Mouse (Mus musculus): Measurements from ENCODE around the gene Dgkh.
"Not testable (repeated sequence)": the region's sequence is repeated elsewhere in the genome, so short reads cannot be mapped to it uniquely, and the experiment has no call there.

Gene Dgkh

DNA sequence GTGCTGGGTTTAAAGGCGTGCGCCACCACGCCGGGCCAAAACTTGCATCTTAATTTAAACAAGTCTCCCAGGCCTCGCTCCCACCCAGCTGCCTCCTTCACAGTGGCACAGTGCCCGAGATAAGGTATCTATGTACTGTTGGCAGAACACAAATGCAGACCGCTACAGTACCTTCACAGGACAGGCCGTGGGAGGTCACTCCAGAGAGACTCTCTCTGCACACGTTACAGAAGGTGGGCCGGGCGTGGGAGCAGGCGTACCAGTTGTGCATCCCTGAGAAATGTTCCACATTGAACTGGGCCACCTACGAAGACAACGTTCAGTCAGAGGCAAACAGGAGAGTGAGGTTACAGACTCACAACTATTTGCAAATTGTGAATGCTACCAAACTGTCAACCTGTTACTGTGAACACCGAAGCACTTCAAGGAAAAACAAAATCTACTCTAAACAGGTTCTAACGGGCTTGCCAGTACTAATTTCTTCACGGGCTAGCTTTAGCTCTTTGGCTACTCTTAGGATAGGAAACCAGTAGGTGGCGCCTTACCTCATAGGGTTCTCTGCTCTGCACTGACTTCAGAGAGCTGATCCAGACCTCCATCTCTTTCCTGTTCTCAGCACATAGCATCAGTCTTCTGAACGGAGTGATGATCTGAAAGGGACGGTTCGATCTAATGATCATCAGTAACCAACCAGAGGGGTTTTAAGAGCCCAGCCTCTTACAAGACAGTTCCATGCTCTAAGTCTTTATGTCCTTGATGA lies 104.9 kb downstream of the Dgkh start:
- peak; percentile 31 for DNase-seq (ENCODE audit: low spot score)

DNA sequence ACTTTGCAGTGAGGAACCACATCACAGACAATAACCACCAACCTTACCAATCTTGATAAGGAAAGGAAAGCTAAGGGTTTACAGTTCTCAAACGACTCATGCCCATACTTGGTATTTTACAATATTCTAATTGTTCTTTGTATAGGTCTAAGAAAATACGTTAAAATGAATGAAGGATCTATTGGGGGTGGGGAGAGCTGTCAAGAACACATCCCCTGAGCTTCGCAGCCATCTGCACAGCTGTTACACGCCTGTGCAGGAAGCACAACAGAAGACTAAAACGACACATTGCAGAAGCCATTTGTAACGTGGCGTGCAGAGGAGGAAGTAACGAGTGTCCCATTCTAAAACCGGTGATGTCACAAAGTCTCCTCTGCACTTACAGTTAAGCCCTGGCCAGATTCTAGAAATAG lies 113.7 kb downstream of the Dgkh start:
- no peak for DNase-seq (ENCODE audit: low spot score)

DNA sequence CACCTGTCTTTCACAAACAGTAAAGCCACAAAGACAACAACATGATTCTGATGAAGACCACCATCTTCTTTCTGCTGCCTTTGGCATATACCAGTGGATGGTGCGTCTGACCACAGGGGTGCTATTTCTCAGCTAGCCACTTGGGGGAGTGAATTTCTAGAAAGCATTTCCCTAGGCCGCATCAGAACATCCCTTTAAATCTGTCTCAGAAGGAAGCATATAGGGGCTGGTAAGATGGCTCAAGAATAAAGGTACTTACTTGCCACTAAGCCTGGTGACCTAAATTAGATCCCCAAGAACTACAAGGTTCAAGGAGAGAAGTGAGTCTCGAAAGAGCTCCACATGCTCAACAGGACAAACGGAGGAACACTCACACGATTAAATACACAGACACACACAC lies 119.0 kb downstream of the Dgkh start:
- no peak for DNase-seq (ENCODE audit: low spot score)

DNA sequence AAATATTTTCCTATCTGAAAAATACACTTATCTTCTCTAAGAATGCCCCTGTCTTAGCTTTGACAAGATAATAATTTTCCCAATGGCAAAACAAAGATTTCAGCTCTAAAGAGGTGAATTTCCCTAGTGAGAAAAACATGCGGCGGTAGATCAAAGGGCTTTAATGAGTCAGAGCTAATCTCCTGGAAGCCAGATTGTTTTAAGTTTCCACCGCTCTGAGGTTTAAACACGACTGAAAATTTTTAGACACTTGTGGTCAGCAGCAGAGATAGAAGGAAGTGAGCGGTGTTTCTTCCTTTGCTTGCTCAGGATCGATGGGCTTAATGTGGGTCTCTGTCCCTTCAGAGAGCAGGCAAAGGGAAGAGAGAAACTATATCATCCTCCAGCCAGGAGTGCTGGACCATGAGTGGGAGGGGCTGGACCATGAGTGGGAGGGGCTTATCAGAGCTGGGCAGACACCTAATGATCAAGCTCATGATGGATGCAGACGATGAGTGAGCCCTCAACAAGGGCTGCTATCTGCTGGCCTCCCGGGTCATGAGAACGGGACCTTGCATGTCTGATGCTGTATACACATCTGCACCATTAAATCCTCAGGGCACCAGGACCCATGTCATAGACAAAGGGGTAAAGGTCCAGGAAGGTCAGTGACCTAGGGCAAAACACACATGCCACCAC lies 120.3 kb downstream of the Dgkh start:
- no peak for DNase-seq (ENCODE audit: low spot score)

DNA sequence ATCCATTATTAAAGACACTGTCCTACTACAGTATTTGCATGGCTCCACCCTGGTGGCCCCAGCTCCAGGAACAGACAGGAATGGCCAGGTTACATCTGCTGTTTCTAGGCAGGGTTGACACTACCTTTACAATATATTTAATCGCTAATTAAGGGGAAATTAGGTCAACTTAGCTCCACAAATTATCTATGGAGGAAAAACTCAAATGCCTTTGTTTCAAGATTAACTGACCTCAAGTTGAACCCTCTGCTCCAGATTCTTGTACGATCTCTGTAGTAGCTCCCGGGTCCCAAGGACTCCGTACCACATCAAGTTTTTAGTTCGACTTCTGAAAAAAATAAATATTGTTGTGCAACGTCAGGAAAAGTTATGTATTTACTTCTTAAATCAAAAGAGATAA lies 137.7 kb downstream of the Dgkh start:
- DNase-seq (ENCODE audit: low spot score): no peak

DNA sequence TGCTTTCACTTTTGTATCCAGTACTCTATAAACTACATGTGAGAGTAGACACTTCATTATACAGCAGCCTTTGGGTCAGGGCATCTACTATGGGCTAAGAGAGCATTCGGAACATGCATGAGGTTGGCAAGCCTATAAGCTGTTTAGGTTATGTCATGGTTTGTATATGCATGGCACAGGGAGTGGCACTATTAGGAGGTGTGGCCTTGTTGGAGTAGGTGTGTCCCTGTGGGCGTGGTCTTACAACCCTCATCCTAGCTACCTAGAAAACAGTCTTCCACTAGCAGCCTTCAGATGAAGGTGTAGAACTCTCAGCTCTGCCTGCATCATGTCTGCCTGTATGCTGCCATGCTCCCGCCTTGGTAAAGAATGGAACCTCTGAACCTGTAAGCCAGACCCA lies 139.6 kb downstream of the Dgkh start:
- no peak for DNase-seq (ENCODE audit: low spot score)

DNA sequence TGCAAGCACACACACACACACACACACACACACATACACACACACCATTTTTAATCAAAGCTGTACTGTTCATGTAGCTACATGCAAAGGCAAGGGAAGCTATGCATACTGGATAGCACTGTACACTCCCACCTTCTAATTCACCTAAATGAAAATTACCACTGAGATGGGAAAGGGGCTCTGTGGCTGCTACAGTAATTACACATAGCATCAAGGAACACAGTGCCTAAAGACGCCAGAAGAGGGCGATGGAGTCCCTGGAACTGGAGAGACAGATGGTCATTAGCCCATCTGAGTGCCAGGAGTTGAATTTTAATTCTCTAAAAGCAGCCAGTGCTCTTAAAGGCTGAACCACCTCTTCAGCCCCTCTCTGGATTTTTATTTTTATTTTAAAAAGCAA lies 142.2 kb downstream of the Dgkh start:
- peak; percentile 63 for DNase-seq (ENCODE audit: low spot score)

DNA sequence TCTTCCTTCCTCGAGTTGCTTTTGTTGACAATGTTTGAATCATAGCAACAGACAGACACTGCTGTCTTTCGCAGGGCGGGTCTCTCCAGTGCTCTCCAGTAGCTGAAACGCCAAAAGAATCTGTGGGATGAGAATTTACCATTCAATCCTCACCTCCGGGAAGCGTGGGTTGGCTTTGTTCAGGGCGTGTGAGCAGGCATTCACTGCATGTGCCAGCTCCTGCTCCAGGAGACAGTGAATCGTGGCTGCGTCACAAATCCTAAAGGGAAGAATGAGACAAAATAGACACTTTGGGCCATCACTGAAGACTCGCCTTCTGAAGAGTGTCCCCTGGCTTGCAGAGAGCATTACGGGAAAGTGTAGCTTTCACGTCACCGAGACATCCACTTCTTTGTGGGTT lies 148.4 kb downstream of the Dgkh start:
- DNase-seq (ENCODE audit: low spot score): no peak

DNA sequence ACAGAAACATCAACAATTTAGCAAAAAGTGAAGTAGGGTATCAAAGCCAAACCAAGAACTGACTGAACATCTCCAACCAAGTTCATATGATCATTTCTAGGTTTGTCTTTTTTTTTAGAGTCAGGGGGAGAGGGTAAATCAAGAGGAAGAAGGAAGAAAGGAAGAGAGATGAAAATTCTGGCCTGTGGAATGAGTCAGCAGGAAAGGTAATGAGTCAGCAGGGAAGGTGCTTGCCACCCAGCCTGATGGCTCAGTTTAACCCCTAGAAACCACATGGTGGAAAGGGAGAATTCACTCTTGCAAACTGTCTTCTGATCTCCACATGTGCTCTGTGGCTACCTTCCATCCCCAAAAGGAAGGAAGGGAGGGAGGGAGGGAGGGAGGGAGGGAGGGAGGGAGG lies 149.4 kb downstream of the Dgkh start:
- DNase-seq (ENCODE audit: low spot score): no peak

DNA sequence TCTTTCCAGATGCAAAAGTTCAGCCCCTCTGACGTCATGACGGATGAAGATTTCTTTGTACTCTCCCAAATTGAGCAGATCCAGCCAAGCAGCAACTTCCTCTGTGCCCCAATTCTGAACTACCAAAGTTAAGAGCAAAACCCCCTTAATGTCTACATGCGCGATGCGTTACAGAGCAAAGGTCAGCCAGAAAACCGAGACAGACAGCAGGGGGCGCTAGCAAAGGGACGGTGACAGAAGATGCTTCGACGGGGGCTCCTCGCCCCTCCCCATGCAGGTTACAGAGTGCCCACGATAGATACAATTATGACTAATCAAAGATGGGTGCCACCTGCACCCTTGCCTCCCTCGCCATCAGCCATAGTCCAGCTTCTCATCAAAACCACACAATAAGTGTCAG lies 156.7 kb downstream of the Dgkh start:
- no peak for DNase-seq (ENCODE audit: low spot score)

DNA sequence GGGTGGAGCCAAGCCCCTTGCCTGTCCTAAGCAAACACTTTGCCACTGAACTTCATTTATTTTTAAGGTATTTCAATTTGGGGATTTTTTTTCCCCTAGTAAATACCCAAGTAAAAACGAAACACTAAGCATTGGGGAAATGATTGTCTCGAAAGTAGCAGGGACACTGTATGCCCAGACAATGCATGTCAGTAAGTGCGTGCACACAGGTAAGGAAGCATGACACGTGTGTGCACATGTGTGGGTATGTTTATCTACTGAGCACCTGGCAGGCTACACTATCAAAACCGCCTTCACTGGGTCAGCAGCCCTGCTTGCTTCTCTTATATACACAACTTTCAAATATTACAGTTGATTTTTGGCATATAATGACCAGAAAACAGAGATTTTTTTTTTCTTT lies 164.2 kb downstream of the Dgkh start:
- DNase-seq (ENCODE audit: low spot score): no peak

DNA sequence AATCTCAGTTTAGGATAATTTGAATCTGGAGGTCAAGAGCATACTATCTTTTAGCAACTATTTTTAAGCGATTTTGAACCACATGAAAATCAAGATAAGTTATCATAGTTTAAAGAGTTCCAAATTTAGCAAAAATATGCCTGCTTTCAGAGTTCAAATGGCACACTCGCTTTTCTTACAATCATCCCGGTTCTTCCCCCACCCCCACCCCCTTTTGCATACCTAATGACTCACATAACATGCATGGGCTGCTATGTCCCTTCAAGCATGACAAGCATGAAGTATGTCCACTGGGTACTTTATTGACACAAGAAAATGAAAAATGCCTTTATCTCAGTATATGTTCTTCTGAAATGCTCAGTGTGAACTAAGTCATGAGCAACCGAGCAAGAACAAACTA lies 166.1 kb downstream of the Dgkh start:
- DNase-seq (ENCODE audit: low spot score): no peak

DNA sequence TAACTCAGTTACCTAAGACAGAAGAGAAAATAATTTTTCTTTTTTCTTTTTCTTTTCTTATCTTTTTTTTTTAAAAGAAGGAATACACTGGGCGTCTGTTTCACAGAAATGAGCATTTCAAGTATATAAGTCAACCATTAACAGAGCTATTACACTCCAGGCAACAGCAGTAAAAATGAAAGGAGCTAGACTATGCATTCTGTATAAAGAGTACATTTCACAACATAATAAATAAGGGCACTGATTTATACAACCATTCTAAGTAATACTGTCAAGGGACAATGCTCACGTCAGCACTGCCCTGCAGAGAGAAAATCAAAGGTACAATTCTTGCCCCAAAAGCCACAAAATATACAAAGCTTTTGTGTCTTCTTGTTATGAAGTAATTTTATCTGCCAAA lies 168.3 kb downstream of the Dgkh start:
- no peak for DNase-seq (ENCODE audit: low spot score)

DNA sequence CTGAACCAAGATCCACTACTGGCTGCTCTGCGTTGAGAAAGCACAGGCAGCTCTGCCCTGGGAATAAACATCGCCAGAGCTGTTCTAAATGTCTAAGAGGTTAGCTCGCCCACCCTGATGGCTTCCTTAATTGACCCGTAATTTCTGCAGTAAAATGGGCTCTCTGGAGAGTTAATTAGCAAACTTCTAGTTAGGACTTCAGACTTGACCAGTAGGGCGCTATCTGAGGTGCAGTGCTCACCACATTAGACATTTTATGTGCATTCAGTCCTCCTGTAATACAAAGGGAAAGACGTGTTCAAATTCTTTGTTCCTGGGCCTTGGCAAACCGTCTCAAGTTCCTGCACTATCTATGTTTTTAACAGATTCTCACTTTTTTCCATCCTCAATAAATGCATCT lies 169.4 kb downstream of the Dgkh start:
- no peak for DNase-seq (ENCODE audit: low spot score)

DNA sequence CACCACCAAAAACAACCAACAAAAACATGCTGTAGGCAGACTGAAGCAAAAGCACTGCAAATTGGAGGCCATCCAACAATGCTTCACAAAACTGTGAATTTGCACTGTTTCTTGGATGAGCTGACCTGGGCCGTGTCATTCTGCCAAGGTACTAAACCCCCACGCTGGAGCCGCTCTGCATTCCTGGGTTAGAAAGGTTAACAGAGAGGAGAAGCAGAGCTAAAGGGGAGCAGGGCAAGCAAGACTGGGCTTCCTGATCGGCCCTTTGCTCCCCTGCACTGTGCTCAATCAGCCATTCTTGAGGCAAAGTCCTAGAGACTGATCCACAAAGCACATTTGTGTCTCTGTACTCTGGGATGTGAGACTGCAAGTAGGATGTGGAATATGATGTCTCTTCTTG lies 170.5 kb downstream of the Dgkh start:
- no peak for DNase-seq (ENCODE audit: low spot score)

DNA sequence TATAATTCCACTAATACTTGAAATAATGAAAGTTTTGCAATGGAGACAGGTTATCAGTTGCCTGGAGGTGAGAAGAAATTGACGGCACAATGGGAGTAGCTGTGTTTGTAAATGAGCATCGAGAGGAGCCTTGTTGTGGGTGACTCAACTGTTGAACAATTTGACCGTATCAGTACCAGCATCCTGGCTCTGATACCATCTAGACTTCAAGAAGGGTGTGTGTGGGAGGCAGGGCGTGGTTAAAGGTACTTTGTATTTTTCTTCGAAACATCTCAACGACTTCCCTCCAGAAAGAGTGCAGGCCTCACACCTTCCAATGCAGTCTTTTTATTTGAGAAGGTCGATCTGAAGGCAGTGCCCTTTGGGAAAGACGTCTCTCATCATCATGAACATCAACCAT lies 173.5 kb downstream of the Dgkh start:
- no peak for DNase-seq (ENCODE audit: low spot score)

DNA sequence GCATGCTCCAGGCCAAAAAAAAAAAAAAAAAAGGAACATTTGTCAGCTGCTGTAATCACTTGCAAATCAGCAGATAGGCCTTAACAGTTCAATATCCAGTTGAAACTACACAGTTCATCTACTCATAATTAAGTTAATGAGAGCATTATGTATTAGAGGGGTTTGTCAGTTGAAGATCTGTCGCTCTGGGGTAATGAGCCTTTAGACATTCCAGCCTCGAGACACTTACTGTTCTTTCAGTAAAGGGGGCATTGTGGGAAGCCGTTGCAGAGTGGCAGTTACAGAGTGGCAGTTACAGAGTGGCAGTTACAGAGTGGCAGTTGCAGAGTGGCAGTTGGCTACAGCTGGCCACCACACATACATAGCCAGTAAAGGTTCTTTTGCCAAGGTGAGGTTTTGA lies 177.7 kb downstream of the Dgkh start:
- DNase-seq (ENCODE audit: low spot score): not testable (repeated sequence)

DNA sequence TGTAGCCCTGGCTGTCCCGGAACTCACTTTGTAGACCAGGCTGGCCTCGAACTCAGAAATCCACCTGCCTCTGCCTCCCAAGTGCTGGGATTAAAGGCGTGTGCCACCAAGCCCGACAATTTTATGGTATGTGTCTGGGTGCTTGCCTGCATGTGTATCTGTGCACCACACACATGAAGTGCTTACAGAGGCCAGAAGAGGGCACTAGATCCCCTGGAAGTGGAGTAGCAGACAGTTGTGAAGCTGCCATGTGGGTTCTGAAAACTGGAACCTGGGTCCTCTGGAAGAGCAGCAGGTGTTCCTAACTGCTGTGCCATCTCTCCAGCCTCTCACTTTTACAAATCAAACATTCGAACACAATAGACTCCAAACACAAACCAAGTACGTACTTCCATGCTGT lies 178.9 kb downstream of the Dgkh start:
- no peak for DNase-seq (ENCODE audit: low spot score)

DNA sequence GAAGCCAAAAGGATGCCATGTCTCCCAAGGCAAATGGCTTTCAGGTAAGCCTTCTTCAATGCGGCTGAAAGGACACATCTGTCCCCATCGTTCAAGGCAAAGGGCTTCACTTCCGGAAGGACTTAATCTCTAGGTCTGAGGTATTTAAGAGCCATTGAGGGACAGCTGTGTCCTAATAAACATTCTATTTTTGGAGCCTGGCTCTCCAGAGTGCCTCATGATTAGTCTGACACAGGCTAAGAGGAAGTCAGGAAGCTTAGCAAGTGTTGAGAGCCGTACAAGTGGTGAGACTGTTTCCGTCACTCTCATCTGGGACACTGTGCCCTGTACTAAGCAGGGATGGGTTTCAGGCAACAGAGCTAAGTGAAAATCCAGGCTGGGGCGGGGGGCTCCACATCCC lies 183.8 kb downstream of the Dgkh start:
- DNase-seq (ENCODE audit: low spot score): no peak

DNA sequence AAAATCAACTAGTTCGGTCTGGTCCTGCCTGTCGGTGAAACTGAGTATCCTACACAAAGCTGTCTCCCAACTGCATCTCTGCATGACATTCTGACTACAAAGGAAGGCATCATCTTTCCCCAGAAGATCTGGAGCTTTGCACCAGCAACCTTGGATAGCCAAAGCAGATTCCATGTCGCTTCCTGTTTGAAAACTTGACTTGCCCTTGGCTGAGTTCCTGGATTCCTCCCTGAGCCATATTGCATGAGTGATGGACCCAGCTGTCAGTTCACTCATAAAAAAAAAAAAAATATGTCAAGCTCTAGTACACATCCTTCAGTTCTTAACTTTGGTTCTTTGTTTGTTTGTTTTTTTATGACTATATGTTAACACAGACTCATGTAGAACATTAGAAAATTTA lies 191.3 kb downstream of the Dgkh start:
- no peak for DNase-seq (ENCODE audit: low spot score)

DNA sequence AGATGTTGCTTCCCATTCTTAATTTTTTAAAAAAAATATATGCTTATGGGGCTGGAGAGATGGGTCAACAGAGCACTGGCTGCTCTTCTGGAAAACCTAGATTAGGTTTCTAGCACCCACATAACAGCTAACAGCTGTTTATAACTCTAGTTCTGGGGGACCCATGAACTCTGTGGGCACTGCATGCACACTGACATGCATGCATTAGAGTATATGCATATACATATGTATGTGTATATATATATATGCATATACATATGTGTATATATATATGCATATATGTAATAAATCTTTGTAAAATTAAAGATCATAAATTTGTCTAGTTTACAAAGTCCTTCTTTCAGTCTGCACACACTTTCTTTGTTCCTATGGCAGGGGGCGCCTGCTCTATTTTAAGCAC lies 192.8 kb downstream of the Dgkh start:
- no peak for DNase-seq (ENCODE audit: low spot score)

DNA sequence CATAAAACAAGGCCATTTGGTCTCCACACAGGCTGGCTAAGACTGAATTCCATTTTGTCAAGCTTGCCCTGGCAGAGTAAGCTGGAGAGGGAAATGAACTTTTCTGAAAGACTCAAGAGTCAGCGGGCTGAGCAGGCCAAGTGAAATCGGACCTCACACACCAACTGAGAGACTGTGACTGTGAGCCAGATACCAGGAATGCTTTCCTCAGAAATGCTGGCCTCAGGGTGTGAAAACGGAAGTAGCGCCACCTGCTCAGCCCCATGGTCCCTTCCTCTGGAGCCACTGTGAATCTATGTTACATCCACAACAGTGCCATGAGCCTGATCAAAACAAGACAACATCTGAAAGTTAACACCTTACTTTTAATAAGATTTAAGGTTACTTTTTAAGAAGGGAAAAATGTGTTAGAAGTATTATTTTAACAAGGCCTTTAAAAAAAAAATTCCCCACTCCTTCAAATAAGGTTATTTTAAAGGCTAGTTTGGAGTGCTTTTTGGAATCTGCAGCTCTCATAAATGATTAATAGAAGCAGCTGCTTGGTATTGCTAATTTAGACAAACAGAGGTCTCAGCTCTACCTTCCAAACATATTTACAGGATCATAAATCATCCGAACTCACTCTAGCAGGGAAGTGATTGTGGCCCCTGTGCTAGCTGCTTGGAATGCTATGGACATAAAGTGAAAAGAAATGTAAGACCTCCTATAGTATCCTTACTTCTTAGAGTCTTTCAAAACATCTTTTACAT lies 193.8 kb downstream of the Dgkh start:
- no peak for DNase-seq (ENCODE audit: low spot score)

DNA sequence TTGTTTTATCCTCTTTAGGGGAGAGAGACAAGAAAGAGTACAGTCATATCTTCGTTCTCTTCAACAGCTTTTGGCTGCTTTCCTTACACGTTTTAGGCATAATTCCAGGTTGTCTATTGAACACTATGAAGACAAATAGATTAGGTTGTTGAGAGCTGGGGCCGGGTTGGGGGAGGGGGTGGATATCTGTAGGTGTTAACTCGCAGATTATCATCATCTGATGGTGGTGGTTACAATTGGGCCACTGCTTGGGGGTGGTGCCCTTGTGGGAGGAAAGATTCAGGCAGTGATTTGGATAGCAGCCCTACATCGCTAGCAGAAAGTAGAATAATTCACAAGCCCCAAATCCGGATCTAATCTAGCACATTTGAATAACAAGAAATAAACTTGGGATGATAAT lies 195.0 kb downstream of the Dgkh start:
- no peak for DNase-seq (ENCODE audit: low spot score)
